Mouse (Mus musculus) thymus, postnatal 10 days (tissue): ENCODE measurements around the gene Eogt.

Source experiments
- DNase-seq, 2 experiments: peaks; one replicate each; pipeline ENCODE4 v3.0.0; 2021; ENCODE audit warnings: low spot score in 2 of 2

Eogt gene

DNA sequence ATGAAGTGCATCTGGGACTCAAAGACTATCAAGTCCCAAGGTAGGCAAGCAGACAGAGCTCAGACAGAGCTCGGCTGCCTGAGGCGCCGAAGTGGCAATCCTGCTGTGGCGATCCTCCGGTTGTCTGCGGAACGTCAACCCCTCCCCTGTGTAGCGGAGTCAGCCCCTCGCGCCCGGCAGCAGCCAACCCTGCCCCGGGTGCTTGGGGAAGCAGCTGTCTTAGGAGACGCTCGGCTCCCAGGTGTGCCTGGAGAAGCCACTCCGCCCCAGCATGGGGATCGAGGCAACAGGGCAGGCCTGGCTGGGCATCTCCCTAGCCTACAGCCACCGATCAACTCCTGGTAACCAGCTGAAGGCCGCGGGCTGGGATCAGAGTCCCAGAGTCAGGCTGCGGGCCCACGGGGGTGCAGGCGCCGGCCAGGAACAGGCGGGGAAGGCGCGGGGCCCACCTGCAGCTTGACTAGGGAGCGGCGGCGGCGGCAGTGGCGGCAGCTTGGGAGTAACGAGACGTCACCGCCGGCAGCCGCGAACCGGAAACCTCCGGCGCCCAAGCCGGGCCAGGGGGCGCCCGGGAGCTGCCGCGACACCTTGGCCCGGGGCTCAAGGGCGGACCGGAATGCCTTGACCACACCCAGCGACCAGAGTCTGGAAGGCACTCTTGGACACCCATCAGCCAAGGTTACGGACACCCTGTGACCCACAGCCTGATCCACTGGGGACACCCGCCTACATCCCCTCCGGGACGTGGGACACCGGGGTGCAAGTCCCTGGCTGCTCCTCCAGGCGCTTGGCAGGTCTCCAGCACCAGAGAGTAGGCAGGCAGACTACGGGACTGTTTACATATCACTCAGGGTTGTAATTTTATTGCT lies at the start of gene Eogt:
Gene Eogt, minus strand, starts transcription at position 800 of the 869 bp plus-strand sequence.
- DNase-seq: peak; percentile 67 to 85

- DNase-seq: no peak
Observed at GRCm38 (mm10) chr6:97179367-97179828, 30.4 kb upstream of the Eogt start.

- peak; percentile 91 to 96 for DNase-seq
Observed at GRCm38 (mm10) chr6:97178491-97179366, 29.7 kb upstream of the Eogt start, which contains the start of gene Tmf1. TSS of gene Tmf1 (minus strand) at chr6:97179122.

GRCm38 (mm10) chr6:97175716-97176115 lies 26.7 kb upstream of the Eogt start:
- DNase-seq: no peak

DNA sequence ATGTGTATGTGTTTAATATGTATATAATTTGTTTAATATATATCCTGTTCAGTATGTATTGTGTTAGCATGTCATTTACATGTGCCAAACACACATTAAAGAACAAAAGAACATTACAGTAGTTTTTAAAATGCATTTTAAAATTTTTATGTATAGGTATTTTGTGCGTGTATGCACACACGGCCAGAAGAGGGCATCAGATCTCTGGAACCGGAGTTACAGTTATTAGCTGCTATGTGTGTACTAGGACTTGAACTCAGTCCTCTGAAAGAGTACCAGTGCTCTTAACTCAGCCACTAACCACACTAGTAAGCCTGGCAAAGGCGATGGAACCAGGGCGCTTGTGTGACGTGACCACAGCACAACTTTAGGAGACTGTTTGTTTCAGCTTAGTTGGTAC lies 1.2 kb upstream of the Eogt start:
- no peak for DNase-seq

DNA sequence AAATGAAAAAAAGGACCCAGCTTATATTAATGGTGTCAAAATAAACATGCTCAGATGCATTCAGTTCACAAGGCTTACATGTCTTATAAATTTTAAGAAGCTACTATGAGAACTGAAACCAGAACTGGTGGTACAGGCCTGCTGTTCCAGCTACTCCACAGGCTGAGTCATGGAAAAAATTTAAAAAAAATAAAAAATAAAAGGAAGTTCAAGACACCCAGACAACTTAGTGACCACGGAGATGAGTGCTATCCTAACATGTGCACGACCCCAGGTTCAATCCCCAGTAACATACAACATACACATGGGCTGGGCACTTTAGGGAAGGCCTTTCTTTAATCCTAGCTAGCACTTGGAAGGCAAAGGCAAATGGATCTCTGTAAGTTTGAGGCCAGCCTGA lies 739 bp upstream of the Eogt start:
- DNase-seq: no peak

GRCm38 (mm10) chr6:97147755-97148382 lies 1.1 kb downstream of the Eogt start:
- no peak for DNase-seq

GRCm38 (mm10) chr6:97145156-97145555 lies 3.8 kb downstream of the Eogt start:
- no peak for DNase-seq

GRCm38 (mm10) chr6:97144359-97144758 lies 4.6 kb downstream of the Eogt start:
- DNase-seq: no peak

GRCm38 (mm10) chr6:97142611-97143010 lies 6.4 kb downstream of the Eogt start:
- DNase-seq: no peak

DNA sequence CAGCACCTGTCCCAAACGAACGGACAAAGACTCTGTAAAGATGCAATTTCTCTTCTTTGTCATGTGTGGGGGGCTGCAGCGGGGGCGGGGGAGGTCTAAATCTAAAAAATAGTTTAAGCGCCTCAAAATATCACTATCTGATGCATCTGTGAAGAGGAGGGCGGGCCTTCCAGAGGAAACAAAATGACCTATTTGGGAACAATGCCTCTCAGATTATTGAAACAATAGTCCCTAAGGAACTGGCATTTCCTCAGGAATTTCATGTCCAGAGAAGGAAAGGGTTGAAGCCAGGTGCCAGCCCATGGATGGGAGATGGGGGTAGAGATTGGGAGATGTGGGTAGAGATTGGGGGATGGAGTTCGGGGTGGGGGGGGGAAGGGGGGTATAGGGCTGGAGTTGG lies 7.2 kb downstream of the Eogt start:
- DNase-seq: no peak

DNA sequence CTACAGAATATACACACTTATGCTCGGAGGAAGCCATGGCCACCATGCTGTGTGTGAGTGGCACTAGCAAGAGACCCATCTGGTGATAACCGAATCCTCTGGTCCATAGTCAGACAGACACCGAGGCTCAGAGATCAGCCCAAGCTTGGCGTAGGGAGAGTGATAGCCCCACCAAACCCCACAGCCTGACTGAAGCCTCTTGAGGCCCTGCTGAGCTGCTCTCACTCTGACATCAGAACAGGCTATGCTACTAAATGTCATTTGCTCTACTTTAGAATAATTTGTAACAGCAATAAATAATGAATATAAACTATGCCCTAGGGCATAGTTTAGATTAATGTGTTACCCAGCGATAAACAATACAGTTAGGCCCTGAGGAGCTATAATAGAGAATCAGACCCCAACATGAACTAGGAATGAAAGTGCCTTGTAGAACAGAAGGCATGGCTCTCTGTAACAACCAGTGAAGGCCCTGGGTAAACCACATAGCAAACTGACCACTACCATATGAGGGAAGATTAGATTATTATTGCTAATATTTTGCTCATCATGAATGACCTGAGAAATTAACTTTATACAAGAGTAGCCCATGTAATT lies 16.2 kb downstream of the Eogt start:
- DNase-seq: no peak

DNA sequence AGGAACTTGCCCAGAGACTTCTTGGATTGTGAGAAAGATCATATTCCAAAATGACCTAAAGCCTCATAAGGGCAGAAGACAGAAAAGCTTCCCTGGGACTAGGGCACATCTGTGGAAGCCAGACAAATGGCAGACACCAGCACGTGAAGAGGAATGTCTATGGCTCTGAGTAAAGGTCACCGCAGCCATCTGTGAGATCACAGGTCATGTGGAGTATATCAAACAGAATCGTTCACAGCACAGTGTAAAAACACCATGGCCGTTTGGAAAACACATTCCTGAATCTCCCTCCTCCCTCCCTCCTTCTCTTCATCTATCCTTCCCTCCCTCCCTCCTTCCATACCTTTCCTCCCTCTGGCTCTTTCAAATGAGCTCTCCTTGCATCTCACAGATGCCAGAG lies 17.2 kb downstream of the Eogt start:
- no peak for DNase-seq

DNA sequence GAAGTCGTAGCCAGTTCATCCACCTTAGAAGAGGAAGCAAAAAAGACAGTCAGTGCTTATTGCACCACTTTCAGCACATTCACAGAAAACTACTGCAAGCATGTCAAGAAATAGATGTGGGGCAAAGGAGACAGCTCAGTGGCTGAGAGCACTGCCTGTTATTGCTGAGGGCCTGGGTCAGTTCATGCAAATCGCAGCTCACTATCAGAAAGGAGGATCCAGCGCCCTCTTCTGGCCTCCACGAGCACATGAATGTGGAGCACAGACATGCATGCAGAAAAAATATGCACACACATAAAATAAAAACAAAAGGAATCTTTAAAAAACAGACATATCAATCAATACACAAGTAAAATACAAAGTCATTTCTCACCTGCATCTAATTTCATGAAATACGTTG lies 18.0 kb downstream of the Eogt start:
- DNase-seq: no peak

DNA sequence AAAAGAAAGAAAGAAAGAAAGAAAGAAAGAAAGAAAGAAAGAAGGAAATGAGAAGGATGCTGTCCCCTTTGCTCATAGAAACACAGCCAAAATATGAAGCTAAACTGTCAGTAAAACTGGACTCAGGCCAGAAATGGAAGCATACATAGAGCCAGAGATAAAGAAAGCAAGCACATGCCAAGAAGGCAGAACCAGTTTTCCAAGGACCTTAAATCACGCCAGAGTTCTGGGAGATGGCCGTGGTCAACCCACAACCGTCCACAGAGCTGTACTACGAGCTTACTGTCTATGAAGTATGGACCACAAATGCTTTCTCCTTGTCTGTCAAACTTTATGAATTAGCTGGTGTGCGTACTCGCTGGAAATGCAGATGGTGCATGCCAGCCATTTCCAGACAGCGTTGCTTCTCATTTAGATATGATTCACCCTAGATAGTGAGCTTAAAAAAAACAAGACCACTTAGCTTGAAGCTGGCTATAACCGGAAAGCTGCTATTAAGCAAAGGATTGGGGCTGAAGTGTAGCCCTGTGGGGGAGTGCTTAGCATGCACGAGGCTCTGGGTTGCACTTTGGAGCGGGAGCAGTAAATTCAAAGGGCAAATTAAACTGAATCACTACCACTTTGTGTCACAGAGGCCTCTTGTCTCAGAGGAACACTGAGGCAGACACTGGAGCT lies 24.5 kb downstream of the Eogt start:
- DNase-seq: no peak

- DNase-seq: no peak
Observed at GRCm38 (mm10) chr6:97120922-97121321, 28.1 kb downstream of the Eogt start.

DNA sequence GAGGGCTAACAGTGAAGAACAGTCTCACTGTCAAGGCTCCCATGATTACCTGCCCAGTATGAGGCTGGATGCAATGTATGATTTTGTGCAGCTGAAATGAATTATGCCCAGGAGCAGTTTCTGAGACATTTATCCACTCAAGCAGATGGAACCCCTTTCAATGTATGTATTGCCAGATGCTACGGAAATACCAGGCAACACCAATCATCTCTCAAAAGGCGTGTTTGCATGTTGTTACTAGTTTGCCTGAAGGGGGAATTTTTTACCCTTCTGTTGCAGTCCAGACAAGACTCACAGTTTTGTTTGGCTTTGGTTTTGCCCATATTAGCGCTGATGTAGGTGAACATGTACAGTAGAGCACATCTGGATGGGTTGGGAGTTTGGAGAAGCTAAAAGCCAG lies 30.7 kb downstream of the Eogt start:
- no peak for DNase-seq

GRCm38 (mm10) chr6:97116896-97117295 lies 32.1 kb downstream of the Eogt start:
- no peak for DNase-seq

- DNase-seq: no peak
Observed at GRCm38 (mm10) chr6:97114821-97115220, 34.2 kb downstream of the Eogt start.

- no peak for DNase-seq
Observed at GRCm38 (mm10) chr6:97112177-97112576, 36.8 kb downstream of the Eogt start.

DNA sequence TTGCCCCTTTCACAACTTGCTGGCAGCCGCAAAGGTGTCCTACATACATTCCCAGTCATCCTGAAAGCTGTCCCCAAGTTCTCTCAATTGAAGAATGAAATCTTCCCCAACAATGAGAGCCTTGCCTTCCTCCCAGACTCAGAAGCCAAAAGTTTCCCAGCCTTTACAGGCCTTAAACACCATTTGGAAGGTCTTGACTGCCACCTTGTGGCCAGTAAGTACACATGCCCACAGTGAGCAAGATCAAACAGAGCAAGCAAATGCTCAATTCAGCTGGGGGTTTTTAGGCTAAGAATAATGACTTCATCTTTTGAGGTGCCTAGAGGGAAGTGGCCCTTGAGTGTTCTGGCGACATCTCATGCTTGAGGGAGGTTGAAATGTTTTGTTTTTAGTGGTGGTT lies 42.2 kb downstream of the Eogt start:
- DNase-seq: peak in 1 of 2 experiments; percentile 22
